Mouse (Mus musculus) induced T-regulatory cell, adult 2 months (primary cell): ENCODE data around the gene Crnkl1.

Experiments used
- DNase-seq: peaks from one replicate; pipeline ENCODE4 v3.0.0-alpha.2; 2012; ENCODE audit warnings: low read depth

Crnkl1 gene

GRCm38 (mm10) chr2:145934339-145935231 is at the start of gene Crnkl1, which contains the start of gene Cfap61:
Gene Crnkl1 (minus strand): TSS chr2:145935014.
Gene Cfap61 (plus strand): TSS chr2:145934784.
- peak; percentile 98 for DNase-seq

GRCm38 (mm10) chr2:145982317-145983045 is 47.7 kb upstream of the Crnkl1 start:
- no peak for DNase-seq

DNA sequence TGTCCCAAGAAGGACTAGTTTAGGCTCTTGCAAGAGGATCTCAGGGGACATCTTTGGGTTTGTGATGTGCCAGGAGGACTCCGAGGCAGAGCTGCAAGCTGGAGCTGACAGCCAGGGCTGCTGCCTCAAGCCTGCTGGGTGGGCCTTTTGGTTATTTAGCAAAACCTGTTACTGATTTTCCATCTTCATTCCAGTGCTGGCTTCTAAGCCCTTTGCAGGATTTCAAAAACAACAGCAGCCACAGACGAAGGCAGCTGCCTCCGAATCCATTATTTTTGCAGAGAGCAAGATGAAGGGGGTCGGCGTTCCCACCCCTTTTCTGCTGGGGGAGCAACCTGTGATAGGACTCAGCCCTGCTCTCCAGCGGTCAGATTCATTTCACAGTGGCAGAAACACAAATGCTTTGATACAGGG is 46.9 kb upstream of the Crnkl1 start:
- DNase-seq, result no peak

DNA sequence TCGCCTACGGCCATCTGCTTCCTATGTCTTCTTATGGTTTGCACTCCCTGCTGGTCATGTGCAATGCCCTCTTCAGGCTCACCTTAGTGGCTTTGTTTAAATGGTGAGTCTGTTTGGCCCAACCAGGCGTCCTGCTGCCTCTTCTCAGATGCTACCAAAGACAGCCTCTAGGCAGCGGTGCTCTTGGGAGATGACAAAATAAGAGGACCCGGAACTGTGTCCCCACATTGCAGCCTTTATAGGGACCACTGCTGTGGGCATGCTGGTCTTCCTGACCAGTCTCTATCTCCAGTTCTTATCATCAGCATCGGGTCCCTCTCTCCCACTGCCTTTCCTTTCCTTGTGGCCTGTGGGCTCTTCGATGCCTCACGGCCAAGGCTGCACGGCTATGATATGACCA is 46.1 kb upstream of the Crnkl1 start:
- DNase-seq, result no peak

DNA sequence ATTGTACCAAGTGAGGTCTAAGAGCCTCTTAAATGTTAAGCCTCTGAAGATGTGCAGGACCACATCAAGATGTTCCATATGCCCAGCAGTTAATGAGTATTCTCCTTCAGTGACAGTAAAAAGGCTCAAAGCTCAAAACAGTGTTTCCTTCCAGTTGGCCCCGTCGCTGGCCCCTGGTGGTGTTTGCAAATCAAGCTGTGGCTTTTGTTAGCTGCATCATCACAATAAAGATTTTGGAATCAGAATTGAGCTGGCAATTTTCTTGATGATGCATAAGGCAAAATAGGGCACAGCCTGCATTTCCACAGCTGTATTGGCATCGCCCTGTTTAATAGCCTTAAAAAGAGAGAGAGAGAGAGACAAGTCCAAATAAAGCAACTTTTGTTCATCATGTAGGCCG is 44.8 kb upstream of the Crnkl1 start:
- no peak for DNase-seq

GRCm38 (mm10) chr2:145972571-145972970 is 37.8 kb upstream of the Crnkl1 start:
- DNase-seq, result no peak

DNA sequence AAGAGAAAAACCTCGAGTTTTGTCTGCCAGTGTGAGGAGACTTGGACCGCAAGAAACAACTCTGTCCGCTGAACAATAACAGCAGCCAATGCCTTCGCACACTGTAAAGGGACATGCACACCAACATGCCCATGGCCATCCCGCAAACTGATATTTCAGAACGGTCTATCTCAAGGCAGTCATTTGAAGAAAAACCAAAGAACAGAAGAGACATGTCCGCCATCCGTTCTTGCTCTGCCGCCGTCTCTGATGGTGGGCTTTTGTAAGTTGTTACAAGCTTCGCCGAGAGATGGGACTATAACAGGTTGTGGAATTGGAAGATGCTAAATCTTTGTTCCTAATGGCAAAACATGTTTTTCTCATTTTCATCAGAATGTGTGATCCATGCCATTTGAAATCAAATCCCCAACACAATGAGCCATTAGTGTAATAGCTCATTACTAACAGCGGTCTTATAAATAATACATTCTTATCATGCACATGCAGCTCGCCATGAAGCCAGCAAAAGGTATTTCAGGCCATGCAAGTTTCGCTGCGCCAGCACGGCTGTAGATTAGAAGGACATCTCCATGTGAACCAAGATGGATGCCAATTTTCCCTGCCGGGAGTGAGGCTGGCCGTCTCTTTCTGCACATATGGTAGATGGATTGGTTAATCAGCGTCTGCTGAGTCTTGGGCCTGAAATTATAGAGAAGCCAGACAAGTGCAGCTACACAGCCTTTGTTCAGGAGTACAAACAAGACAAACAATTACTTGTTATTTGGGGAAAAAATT is 36.6 kb upstream of the Crnkl1 start:
- DNase-seq, result no peak

- DNase-seq, result no peak
Observed at GRCm38 (mm10) chr2:145970751-145971150, 35.9 kb upstream of the Crnkl1 start.

- no peak for DNase-seq
Observed at GRCm38 (mm10) chr2:145961861-145962260, 27.0 kb upstream of the Crnkl1 start.

- DNase-seq, result no peak
Observed at GRCm38 (mm10) chr2:145958551-145958950, 23.7 kb upstream of the Crnkl1 start.

- no peak for DNase-seq
Observed at GRCm38 (mm10) chr2:145958097-145958496, 23.3 kb upstream of the Crnkl1 start.

- peak; percentile 62 for DNase-seq
Observed at GRCm38 (mm10) chr2:145957450-145957849, 22.6 kb upstream of the Crnkl1 start.

- no peak for DNase-seq
Observed at GRCm38 (mm10) chr2:145956318-145956717, 21.5 kb upstream of the Crnkl1 start.

DNA sequence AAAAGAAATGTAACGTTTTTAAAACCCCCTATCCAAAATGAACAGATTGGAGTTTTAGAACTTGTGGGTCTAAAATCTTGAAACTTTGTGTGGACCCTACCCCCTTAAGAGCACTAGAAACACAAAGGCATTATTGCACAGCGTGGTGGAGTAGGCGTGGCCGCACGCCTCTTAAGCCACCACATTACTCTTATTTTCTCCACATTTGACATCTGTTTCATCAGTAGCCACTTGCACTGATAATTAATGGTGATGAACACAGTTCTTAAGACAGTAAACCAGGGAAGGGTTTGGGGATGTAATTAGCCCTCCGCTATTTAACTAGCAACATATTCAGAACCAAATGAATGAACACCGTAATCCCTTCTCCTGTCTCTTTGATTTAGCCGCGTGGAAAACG is 21.0 kb upstream of the Crnkl1 start:
- no peak for DNase-seq

DNA sequence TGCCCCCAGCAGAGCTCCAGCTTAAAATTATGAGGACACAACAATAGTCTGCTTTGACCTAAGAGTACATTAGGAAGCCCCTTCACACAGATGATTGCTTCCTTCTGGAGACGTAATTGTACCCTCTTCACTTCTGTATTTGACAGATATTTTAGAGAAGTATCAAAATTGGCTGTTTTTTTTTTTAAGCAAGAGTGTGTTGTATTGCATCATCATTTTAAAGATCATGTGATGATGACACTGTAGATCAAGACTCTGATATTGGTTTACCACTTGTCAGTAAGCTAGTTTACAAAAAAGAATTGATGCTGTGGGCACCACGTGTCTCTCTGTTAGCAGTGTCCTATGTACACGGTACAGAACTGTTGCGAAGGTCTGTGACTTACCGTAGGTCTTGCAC is 17.9 kb upstream of the Crnkl1 start:
- no peak for DNase-seq

- no peak for DNase-seq
Observed at GRCm38 (mm10) chr2:145950239-145950638, 15.4 kb upstream of the Crnkl1 start.

GRCm38 (mm10) chr2:145949475-145950068 is 14.8 kb upstream of the Crnkl1 start:
- no peak for DNase-seq

GRCm38 (mm10) chr2:145948402-145948954 is 13.7 kb upstream of the Crnkl1 start:
- DNase-seq, result no peak

- DNase-seq, result no peak
Observed at GRCm38 (mm10) chr2:145944286-145944685, 9.5 kb upstream of the Crnkl1 start.

- no peak for DNase-seq
Observed at GRCm38 (mm10) chr2:145941403-145941802, 6.6 kb upstream of the Crnkl1 start.

DNA sequence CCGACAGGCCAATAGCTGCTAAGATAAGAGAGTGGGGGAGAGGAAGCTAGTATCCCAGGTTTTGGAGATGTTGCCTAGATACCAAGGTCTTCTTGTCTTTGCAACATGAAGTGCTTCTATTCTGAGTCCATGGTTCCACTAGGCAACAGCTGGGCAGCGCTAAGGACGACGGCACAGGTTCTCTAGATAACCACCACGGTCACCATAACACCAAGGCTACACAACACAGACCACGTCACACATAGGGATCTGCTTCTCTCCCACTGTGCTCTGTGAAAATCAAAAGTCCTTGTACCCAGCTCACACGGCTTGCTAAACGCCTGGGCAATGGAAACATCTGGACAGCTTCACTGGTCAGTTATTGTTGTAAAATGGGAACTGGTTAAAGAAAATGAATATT is 2.2 kb upstream of the Crnkl1 start:
- no peak for DNase-seq
